In the genomic region with DNA sequence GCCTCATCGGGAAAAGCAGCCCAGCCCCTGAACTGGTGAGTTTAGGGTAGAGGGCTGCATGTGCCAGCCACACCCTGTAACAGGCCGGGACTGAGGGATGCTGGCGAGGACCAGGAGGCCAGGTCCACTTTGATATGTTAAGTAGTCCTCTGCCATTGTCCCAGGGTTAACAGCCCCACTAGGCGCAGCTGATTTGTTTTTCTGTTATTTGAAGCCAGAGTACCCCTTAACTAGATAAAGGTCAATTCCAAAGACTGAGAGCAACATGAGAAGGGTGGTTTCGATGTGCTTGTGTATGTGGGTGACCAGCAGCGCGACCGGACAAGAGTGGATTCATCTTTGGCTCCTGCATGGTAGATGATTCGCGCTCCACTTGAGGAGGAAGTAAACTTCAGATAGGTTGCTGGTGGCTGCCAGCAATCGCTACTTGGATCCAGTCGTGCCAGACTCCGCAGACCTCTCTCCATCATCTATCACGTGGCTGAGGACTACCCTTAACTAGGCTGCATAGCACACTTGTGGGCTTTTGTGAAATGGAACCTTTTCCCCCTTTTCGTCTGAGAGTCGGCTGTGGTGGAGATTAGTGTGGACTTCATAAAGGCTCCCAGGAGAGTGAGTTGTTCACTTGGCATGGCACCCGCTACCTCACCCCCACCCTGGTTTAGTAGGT, we compare ENCODE assay signal across 8 mouse cellular contexts. TPM values are rescaled to one million over a fixed set of nuclear protein-coding genes. Genes with fewer than 3 reads are reported as not detected.
A peak's percentile ranks its signal among the peaks of the same experiment; 100 is the strongest.
DNase-seq lines count a peak whose midpoint lies in the region; ATAC-seq and TF ChIP-seq lines count a peak whose summit lies in the region.

No protein-coding gene starts in this region.

- TF ChIP-seq EP300 in lung, postnatal 0 days (IDR thresholded peaks at IDR 0.05) = no peak

- no peaks in the 10 kb centered on the region for H3K27me3 ChIP-seq in lung, postnatal 0 days (replicated peaks; ENCODE audit: insufficient read depth, low read length)
- H3K27me3 ChIP-seq in limb, embryonic 11.5 days (ENCODE audit: control insufficient read depth, insufficient read depth, low read length) = no peaks in the 10 kb centered on the region
- no peaks in the 10 kb centered on the region for H3K27me3 ChIP-seq in stomach, embryonic 16.5 days (ENCODE audit: control insufficient read depth, insufficient read depth, low read length)

- WGBS in lung, postnatal 0 days = 67% methylated on average over 17 of the region's 17 CpGs
- WGBS in limb, embryonic 11.5 days = 63% methylated on average over 17 of the region's 17 CpGs
- WGBS in stomach, embryonic 16.5 days = 72% methylated on average over 17 of the region's 17 CpGs

- H3K9me3 ChIP-seq in lung, postnatal 0 days (ENCODE audit: low read length) = no peaks in the 10 kb centered on the region
- H3K9me3 ChIP-seq in limb, embryonic 11.5 days (ENCODE audit: control insufficient read depth, low read length) = no peaks in the 10 kb centered on the region
- no peaks in the 10 kb centered on the region for H3K9me3 ChIP-seq in stomach, embryonic 16.5 days (replicated peaks; ENCODE audit: control insufficient read depth, low read length)

- no peak overlapping the region for H3K9ac ChIP-seq in lung, postnatal 0 days (replicated peaks; ENCODE audit: low read depth)
- H3K9ac ChIP-seq in limb, embryonic 11.5 days (ENCODE audit: low read length) = peak overlapping the region; percentile 24; the same call in 1 of the 2 replicates
- H3K9ac ChIP-seq in stomach, embryonic 16.5 days (ENCODE audit: low read length) = peak overlapping the region; percentile 53

- peak; percentile 44 for DNase-seq in cerebellum, adult 9-11 months
- DNase-seq in cerebellum, postnatal 10 days = no peak
- DNase-seq in lung, postnatal 0 days (ENCODE audit: low spot score) = peak; percentile 20
- no peak for DNase-seq in lung, postnatal 36 days
- no peak for DNase-seq in limb, embryonic 11.5 days (ENCODE audit: low spot score)
- DNase-seq in Muller cell, postnatal 12 days (ENCODE audit: inconsistent ontology term) = no peak
- no peak for DNase-seq in right cerebral cortex, postnatal 25 days

- H3K4me1 ChIP-seq in lung, postnatal 0 days (ENCODE audit: insufficient read depth, low read depth, low read length) = peaks cover 25% of the 10 kb centered on the region
- peaks cover 15% of the 10 kb centered on the region for H3K4me1 ChIP-seq in limb, embryonic 11.5 days (ENCODE audit: control insufficient read depth, insufficient read depth, low read length)
- peaks cover 33% of the 10 kb centered on the region for H3K4me1 ChIP-seq in stomach, embryonic 16.5 days (ENCODE audit: control insufficient read depth, insufficient read depth, low read length)

- H3K27ac ChIP-seq in lung, postnatal 0 days (ENCODE audit: low read length) = peak overlapping the region; percentile 33; the same call in 1 of the 2 replicates
- no peak overlapping the region for H3K27ac ChIP-seq in limb, embryonic 11.5 days (replicated peaks; ENCODE audit: low read depth, low read length)
- H3K27ac ChIP-seq in stomach, embryonic 16.5 days (ENCODE audit: low read length) = no peak overlapping the region

- peak overlapping the region; percentile 12; the same call in 1 of the 2 replicates for H3K4me2 ChIP-seq in lung, postnatal 0 days (replicated peaks; ENCODE audit: low read depth, low read length)
- peak overlapping the region; percentile 65 for H3K4me2 ChIP-seq in limb, embryonic 11.5 days (ENCODE audit: low read depth, severe bottlenecking)
- H3K4me2 ChIP-seq in stomach, embryonic 16.5 days (ENCODE audit: low read depth, low read length) = peak overlapping the region; percentile 63

- peak; percentile 7 for ATAC-seq in lung, postnatal 0 days
- no peak for ATAC-seq in limb, embryonic 11.5 days (ENCODE audit: insufficient number of reproducible peaks, low FRiP score, low TSS enrichment, low read depth)
- ATAC-seq in stomach, embryonic 16.5 days (ENCODE audit: insufficient read depth, low FRiP score) = peak; percentile 4; the same call in 1 of the 2 replicates

- H3K36me3 ChIP-seq in lung, postnatal 0 days (ENCODE audit: insufficient read depth, low read length) = no peaks in the 10 kb centered on the region
- H3K36me3 ChIP-seq in limb, embryonic 11.5 days (ENCODE audit: control insufficient read depth, insufficient read depth, low read length) = no peaks in the 10 kb centered on the region
- no peaks in the 10 kb centered on the region for H3K36me3 ChIP-seq in stomach, embryonic 16.5 days (ENCODE audit: control insufficient read depth, insufficient read depth, low read length)

- TF ChIP-seq CTCF in lung, postnatal 0 days (IDR thresholded peaks at IDR 0.05) = no peak

- H3K4me3 ChIP-seq in lung, postnatal 0 days (ENCODE audit: low read depth, low read length) = 0 out of 2 replicates have a peak overlapping the region, but pooled peaks have one; percentile 65
- H3K4me3 ChIP-seq in limb, embryonic 11.5 days (ENCODE audit: low read depth, low read length) = peak overlapping the region; percentile 84; the same call in 1 of the 2 replicates
- peak overlapping the region; percentile 80 for H3K4me3 ChIP-seq in stomach, embryonic 16.5 days (replicated peaks; ENCODE audit: low read length)

RNA-seq across cellular contexts. Expression of a gene that starts 56.0 kb away (rescaled TPM):
- polyA plus RNA-seq in lung, postnatal 0 days (2015; fragmentation: Nextera tagmentation; extraction: Ambion mirVana) = 0.79 and 1.0 TPM in 2 replicates
- 0.13 and 0.24 TPM in 2 replicates for polyA plus RNA-seq in limb, embryonic 11.5 days (2014; fragmentation: Nextera tagmentation; extraction: Ambion mirVana)
- 0.22 and 0.34 TPM in 2 replicates for polyA plus RNA-seq in stomach, embryonic 16.5 days (2015; fragmentation: Nextera tagmentation; extraction: Ambion mirVana)

Comparison
In these comparisons a context has a peak if more than half of its experiments do, and no peak if none do; other contexts are left out.
1. DNase-seq: peak in cerebellum, adult 9-11 months (single experiment) and lung, postnatal 0 days (single experiment); none in cerebellum, postnatal 10 days (0 of 2), lung, postnatal 36 days (single experiment), limb, embryonic 11.5 days (single experiment), Muller cell, postnatal 12 days (single experiment) and right cerebral cortex, postnatal 25 days (single experiment).
2. H3K4me2 ChIP-seq: peak in every context shown above with its lines; median percentile 65 in limb, embryonic 11.5 days; 63 in stomach, embryonic 16.5 days; 12 in lung, postnatal 0 days.
3. Peak in every context shown above with its lines, with median percentiles within 50 percentile points of each other: H3K4me3 ChIP-seq.